Mouse (Mus musculus): Measurements from ENCODE around the gene Dgkg.

Dgkg gene

DNA sequence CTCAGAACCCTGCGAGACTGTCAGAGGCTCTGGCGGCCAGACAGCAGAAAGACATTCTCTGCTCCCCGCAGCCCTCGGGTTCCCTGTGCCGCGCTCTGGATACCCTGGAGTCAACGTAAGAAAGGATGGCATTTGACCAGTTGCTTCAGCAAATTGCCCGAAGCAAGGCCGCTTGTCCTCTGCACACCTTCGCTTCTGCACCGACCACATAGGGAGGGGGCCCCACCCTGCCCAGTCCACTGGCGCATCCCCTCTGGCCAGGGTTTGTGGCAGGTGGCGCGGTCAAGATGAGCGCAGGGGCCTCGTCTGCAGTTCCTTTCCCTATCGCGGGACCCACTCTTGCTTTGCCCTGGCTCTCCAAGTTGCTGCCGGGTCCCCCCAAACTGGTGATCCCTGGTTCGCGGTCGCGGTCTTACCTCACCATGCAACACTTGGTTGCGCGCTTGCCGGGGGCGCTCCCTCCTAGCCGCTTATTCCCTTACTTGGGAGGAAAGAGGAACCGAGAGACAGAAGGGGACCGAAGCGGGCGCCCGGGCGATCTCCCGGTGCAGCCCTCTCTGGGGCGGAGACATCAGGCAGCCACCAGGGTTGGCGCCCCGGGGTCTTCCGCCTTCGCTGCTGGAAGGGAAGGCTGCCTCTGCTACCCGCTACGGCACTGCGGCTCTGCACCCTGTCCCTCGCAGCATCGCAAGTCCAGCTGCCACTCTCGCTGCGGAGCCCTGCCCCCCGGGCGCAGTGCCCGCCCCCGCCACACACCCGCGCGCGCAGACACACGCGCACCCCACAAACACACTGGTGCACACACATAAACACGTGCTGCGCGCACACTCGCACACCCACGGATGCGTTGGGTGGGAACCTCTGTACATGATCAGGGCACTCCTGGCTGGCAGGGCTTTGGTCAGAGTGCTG lies at the start of gene Dgkg:
Gene Dgkg, minus strand, starts transcription at position 689 of the 912 bp plus-strand sequence.
- DNase-seq (ENCODE audit: low spot score in 2 of 2), result peak; percentile 6 to 20

DNA sequence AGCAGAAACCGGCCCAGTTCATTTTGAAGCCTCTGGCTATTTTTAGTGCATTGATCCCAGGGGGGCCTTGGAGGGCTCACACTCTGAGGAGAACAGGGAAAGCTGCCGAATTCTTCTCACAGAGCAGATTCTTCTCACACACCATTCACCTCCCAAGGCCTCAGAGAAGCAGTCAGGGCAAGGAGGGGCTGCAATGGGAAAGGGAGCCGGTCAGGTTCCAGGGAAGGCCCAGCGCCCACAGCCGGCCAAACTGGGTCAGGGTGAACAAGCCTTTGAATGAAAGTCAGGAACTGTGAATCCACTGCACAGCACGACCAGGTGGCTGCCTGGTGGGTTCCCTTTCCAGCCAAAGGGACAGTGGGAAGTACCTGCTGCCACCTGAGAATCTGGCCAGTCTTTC lies 47.9 kb upstream of the Dgkg start:
- no peak for DNase-seq (ENCODE audit: low spot score in 2 of 2)

DNA sequence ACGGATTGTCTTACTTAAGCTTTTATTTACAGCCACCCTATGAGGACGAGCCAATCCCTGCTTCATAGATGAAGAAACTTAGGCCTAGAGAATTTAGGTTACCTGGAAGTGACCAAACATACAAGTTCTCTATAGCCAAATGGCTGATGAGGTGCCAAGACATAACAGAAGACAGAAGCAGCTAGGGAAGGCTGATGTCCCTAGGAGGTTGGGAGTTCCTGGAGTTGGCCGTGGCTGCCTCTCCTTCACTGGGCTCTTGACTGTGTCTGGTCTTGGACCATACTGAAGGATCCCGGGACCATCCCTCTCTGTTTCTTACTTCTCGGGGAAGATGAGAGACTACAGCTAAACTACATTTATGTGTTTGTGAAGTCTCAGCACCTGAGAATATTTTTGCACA lies 47.1 kb upstream of the Dgkg start:
- DNase-seq (ENCODE audit: low spot score in 2 of 2), result no peak

DNA sequence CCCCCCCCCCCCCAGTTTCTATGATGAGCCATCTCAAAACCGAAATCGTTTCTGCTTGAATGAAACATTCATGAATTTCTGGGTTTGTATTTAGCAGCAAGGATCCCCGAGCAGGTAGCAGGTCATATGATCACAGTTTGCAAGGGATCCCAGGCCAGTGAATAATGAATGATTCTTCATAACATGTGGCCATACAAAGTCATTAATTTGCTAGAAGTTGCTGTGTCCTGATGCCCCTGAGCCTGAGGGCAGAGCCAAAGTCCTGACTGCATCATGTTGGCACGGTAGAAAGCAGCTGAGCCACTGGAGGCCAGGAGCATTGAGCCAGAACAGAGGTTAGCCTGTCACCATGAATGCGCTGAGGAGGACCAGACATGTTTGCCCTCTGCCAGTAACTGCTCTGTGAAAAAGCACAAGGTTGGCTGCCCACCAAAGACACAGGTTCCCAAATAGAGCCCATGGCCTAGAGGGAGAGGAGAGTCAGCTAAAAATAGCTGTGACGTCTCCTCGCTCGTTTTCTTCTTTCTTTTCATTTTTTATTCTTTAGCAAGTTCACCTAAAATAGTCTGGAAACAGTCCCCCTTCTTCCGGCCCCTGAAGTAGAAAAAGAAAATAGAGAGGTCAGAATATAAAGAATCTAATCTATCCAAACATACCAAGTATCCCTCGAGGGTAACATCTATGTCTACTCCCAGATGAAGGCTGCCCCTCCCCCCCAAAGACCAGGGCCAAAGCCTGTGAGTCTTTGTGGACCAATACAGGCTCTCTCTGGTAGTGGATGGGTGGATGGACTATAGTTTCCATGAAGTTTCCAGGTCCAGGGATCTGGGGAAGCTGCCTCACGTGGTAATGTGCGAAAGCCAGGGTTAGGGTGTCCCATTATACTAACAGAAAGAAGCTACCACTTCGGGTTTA lies 42.1 kb upstream of the Dgkg start:
- no peak for DNase-seq (ENCODE audit: low spot score in 2 of 2)

DNA sequence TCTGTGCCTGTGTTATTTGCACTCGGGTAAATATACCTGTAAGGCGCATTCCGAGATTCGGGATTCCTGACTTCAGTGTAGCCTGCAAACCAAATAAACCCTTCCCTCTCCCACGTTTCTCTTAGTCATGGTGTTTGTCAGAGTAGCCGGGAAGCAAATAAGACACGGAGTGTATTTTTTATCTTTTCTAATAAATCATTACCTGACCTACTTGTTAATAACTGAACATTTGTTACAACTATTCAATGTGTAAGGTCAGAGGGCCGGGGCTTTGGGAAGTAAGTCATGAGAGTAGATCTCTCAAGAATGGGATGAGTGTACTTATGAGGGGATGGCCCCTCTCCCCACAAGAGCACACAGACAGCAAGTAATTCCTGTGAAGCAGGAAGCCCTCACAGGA lies 41.1 kb upstream of the Dgkg start:
- no peak for DNase-seq (ENCODE audit: low spot score in 2 of 2)

DNA sequence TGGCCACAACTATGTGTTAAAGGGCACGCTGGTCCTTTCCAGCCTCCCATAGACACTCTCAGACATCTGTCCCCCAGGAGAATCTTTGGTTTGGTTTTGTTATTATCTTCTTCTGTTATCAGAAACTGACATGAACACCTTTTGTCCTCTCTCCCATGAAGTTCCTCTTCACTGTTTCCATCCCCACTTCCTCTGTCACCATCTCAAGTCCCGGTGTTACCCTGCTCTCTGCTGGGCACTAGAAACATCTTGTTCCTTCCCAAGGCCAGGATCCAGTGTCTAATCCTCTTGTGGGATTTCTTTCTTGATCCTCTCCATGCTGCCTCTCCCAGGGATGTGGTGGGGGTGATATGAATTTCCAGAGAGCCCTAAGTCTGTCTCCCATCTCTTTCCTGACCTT lies 32.6 kb upstream of the Dgkg start:
- no peak for DNase-seq (ENCODE audit: low spot score in 2 of 2)

DNA sequence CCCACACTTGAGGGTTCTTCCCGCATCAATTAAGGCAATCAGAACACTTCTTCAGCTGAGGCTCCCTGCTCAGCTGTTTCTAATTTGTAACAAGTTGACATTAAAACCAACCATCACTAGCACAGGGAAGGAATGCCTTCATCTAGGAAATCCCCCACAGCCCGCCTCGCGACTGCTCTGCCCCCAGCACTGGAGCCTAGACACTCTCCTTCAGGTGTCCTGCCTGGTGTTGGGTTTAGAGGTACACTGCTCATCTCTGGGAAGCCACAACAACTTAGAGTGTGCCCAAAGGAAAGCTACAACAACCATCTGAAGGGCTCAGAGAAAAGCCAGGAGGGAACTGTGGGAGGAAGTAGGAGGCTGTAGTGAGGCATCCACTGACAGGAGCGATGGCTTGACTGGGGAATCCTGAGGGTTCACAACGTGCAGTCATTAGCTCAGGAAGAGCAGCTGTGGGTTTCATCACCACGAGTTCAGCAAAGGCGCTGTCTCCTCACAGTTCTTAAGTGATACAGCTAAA lies 30.8 kb upstream of the Dgkg start:
- DNase-seq (ENCODE audit: low spot score in 2 of 2), result no peak

DNA sequence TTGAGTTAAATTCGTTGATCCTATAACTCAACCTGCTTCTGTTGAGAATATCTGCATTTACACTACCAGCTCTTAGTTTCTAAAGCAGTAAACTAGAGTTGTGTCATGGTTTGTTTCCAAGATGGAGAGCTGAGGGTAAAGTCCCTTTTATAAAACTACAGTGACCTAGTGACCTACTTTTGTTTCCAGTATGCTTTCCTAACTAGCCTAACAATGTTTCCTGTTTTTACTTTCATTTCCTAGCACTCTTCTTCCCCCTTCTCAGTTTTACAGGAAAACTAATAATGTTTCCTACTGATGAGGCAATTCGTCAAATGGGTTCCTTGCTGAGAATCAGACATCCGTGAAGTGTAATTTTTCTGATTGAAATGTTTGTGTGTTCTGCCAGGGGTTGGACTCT lies 26.6 kb upstream of the Dgkg start:
- no peak for DNase-seq (ENCODE audit: low spot score in 2 of 2)

DNA sequence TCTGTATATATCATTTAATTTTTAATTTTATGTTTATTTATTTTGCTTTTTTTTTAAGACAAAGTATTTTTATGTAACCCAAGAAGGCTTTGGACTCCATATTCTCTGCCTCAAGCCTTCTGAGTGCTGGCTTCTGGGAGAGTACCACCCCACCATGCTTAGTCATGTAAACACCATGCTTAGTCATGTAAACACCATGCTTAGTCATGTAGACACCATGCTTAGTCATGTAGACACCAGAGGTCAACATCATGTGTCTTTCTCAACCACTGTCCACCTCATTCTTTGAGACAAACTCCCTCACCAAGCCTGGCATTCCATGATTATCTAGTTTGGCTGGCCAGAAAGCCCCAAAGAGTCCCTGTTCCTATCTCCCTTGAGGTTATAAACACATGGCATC lies 25.7 kb upstream of the Dgkg start:
- no peak for DNase-seq (ENCODE audit: low spot score in 2 of 2)

DNA sequence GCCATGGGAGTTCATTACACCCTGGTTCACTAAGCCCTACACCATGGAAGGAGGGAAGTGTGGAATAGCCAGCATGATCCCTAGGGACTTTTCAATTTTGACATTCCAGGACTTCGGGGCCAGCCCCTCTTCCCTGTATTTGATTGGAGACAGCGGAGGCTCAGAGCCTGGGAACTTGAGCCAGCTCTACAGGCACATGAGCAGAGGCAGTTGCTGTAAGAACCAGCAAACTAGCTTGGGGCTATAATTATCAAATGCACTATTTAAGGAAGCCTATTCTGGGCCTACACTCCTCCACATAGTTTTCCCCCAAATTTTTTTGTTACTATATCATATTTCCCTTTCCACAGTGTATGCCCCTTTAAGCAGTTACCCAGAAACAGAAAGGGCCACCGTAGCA lies 22.6 kb upstream of the Dgkg start:
- no peak for DNase-seq (ENCODE audit: low spot score in 2 of 2)

DNA sequence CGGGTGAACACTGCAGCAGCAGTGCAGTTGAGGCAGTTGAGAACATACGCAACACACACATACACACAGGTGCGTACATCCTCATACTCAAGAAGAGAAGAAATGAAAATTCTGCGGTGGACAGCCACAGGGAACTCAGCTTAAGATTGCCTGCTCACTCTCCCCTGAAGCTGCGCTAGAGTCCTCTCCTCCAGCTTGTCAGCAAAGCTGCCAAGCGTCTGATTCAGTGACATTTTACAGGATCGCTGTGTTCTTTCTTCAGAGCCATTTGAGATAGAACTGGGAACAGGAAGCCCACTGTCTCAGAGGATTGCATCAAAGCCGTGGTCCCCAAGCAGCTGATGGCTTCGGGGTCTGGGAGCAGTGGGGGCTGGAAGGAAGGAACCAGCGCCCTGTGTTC lies 17.6 kb upstream of the Dgkg start:
- no peak for DNase-seq (ENCODE audit: low spot score in 2 of 2)

DNA sequence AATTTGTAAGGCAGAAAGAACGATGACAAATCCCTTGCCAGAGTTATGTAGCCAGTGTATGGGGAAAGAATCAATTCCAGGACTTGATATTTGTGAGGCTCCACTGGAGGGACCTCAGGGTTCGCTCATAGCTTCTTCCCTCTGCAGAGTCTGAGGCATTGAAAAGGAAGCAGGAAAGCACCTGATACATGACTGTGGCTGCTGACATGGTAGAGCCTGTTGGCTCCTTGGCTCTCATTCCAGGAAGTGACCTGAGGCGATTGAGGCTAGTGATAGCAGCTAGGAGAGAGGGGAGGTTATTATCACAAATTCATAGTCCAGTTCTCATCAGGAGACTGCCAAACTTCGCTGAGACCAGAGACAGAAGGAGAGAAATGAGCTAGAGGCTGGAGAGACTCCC lies 17.1 kb upstream of the Dgkg start:
- DNase-seq (ENCODE audit: low spot score in 2 of 2), result peak; percentile 19 to 20

DNA sequence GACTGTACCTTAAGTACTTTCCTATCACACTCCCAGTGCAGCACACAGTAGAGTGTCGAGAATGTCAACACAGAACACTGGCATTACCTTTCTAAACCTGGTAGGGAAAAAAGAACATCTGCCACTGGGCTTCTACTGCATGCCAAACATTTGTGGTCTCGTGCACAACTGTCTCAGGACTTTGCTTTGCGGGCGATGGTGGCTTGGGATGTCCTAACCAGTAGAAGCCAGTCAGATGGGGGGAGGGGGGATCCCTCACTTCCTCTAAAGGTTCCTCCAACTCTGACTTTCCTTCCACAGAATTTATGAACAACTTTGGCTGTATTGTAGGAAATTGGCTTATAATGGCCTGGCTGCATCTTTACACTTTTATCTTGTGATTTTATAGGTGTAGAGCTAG lies 7.0 kb upstream of the Dgkg start:
- DNase-seq (ENCODE audit: low spot score in 2 of 2), result no peak

DNA sequence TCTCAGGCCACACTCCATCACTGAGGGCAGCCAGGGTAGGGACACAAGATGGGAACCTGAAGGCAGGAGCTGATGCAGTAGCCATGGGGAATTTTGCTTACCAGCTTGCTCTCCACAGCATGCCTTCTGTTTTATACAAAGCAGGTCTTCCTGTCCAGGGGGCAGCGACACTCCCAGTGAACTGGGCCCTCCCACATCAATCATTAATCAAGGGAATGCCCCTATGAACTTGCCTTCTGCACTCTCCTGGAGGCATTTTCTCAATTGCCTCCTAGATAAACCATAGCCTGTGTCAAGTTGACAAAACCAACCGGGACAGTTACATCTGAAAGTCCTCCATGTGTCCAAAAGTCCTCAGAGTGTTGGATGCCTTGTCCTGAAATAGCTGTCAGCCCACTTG lies 6.1 kb upstream of the Dgkg start:
- DNase-seq (ENCODE audit: low spot score in 2 of 2), result no peak

DNA sequence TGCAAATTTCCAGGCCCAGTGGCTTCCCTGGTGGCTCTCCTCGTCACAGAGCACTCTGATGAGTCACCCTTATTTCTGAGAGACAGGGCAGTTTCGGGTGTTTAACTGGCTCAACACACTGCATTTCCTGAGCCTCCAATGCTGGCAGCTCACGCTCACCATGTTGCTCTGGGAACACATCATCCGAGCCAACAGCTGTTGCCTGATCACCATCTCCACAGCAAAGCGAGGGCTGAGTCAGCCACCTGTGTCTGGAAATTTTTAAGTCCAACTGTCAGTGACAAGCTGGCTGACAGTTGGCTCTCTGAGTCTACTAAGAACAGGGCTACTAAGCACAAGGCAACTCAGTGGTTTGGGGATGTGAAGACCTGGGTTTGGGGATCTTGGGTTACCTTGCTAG lies 4.1 kb upstream of the Dgkg start:
- DNase-seq (ENCODE audit: low spot score in 2 of 2), result no peak

DNA sequence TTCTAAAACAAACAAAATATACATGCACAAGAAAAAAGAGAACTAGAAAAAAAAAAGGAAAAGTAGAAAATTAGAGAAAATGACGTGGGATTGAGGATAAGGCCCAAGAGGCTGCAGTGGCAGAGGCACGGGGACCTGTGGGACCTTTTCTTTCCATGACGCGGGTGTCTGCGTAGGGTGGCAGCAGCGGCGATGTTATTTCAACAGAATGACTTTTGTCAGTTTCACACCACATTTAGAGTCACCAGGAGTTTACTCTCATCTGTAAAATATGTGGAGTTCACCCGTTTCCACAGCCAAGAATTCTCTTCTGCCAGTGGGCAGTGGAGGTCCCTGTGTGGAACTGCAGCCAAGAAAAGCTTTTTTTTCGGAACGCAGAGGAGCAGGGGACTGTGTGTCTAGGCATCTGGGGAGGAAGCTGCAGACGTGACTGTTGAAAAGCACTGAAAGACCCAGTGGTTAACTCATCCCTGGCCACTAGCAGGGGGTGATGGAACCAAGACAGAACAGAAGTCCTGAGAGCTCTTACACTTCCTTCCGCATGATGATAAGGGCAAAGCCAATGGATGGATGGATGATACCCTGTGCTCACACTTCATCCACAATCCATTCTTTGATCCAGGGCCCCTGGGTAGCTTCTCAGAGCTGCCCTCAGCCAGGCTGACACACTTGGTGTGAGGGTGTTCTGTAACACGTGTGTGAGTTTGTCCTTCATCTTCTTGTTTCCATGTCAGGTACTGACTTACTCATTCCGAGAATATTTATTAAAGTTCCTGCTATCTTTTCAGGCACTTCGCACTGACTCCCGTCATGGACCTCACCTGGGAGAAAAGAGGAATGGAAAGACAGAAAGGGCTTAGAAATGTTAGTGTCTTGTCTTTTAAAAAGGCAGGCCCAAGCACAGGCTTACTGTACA lies 1.1 kb upstream of the Dgkg start:
- DNase-seq (ENCODE audit: low spot score in 2 of 2), result no peak

DNA sequence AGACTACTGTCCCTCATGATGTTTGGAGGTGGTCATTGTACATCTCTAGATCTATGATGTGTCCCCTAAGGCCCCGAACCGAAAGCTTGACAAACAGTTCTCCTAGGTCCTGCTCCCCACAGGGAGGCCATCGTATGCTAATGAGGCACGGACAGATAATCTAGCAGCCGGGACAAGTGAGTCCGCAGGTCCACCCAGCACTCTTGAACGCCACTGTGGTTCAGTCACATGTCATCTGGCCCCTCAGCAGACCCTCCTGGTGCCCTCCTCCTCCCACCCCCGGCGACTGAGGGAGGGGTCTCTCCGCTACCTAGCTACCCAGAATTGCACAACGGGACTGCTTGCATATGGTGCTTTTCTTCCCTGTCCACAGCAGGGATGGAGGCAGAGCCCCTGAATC lies 1.2 kb downstream of the Dgkg start:
- no peak for DNase-seq (ENCODE audit: low spot score in 2 of 2)

DNA sequence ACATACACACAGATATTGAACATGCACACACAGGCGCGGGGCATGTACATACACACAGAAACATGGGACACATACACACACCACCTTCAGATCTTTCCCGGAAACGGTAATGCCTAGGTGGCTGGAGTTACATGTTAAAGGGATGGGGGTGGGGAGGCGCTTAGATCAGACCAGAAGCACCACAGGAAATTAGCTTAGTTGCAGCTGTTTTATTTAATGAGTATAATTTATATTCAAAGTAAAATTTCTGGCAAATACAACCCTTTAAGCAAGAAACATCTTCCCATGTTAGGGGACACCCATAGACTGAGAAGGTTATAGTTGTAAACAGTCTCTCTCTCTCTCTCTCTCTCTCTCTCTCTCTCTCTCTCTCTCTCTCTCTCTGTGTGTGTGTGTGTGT lies 1.8 kb downstream of the Dgkg start:
- DNase-seq (ENCODE audit: low spot score in 2 of 2), result no peak

DNA sequence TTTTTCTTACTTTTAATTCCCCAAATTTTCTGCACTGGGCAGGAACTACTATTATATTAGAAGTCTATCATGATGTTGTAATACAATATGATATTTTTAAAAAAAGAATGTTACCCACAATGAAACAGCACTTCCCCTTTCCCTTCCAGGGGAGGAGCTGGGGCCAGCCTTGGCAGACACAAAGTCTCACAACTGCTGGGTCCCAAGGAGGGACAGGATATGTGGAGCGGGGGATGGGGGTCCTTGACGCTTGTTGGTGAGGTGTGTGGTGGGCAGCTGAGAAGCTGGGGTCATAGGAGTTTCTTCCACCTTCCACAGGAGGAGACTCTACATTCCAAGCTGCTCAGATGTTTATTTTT lies 2.6 kb downstream of the Dgkg start:
- DNase-seq (ENCODE audit: low spot score in 2 of 2), result no peak

DNA sequence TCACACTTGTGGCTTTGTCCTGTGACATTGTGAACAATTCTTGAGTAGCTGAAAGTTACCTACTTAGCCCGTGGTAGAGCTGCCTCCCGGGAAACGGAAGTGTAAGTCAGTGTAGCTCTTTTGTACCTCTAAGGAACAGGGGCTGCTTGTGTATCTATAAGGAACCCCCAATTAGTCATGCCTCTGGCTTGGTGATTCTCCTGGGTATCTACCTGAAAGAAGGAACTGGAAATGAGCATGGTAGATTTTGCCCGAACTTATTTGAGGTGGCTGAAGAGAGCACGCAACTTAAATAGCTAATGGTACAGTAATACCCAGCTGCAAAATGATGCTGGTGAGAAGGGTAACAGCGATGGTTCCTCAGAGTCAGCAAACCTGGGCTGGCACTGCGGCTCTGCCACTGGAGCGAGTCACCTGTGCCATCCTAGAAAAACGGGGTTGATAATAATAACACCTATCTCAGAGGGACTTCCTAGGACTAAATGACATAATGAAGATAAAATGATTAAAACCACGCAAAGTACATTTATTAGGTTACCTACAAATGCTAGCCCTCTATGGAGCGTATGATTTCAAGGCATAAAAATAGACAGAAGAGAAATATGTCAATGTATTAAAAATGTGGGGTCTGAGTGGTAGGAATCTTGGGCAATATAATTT lies 3.1 kb downstream of the Dgkg start:
- DNase-seq (ENCODE audit: low spot score in 2 of 2), result no peak

DNA sequence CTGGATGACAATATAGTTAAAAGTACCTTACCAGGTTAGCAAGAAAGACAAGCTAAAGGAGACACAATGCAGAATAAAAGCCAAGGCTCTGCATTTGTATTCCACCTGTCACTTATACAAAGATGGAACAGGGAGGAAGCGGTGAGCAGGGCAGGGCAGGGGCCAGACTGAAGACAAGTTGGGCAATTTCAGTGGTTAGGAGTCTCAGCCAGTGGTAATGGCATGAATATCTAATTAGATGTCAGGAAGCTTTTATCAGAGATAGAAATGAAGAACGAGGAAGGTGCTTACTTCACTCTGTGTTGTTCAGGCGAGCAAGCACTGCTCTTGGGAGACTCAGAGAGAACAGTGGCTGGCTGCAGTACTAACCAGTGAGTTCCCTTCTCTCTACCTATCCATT lies 5.8 kb downstream of the Dgkg start:
- no peak for DNase-seq (ENCODE audit: low spot score in 2 of 2)

Data from urinary bladder, adult 18-20 months (tissue).